Mouse (Mus musculus) frontal cortex, postnatal 36 days (tissue): ENCODE results near the gene Dio1.

Source experiments
- DNase-seq, 2 experiments: peaks; one replicate each; pipeline ENCODE4 v3.0.0; 2022; ENCODE audit warnings: low spot score in 2 of 2

Dio1 gene

GRCm38 (mm10) chr4:107247110-107247509 lies 59.9 kb downstream of the Dio1 start:
- no peak for DNase-seq

DNA sequence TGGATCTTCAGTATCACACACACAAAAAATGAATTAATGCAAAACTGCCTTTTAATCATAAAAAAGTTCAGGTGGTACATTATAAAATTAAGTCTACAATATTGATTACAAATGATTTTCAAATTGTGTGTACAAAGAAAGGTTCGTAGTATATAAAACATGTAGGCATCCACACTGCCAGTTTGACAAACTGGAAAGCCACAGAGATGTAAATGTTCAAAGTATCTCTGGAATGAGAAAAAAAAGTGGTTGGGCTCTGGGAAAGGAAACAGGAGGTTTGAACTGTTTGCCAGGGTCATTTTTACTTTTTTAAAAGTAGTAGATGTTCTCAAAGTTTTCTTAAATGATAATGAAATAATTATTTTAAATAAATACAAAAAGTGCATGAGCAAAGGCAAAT lies 60.9 kb downstream of the Dio1 start:
- no peak for DNase-seq

DNA sequence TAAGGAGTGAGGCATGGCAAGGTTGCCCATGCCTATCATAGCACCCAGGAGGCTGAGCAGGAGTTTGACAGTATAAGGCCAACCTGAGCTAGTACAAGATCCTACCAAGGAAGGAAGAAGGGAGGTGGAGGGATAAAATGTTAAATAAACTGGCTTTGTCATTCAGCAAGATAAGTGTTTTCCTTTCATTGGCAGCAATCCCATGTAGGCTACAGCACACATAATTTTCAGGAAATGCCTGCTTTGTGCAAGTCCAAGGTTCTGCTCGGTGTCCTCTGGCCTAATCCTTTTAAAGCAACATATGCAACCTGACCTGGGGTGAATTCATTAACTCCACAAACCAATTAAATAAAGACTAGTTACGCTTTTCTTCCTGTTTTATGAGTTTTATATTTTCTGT lies 61.6 kb downstream of the Dio1 start:
- DNase-seq, result no peak

- no peak for DNase-seq
Observed at GRCm38 (mm10) chr4:107243365-107244333, 63.3 kb downstream of the Dio1 start.
